Mouse (Mus musculus) thymus, adult 2 months (tissue): Measurements from ENCODE around the gene Trim72.

ENCODE experiments used
- CTCF ChIP-seq: fragments of 200-500 bp; IDR thresholded peaks from 2 replicates; pipeline ENCODE4 v1.5.1; 2012; ENCODE audit warnings: mild to moderate bottlenecking, control low read depth, low read length, moderate library complexity, borderline replicate concordance; ENCODE audit not compliant: control insufficient read depth, poor library complexity, insufficient read depth; ENCODE audit errors: extremely low read depth
- POLR2A ChIP-seq: fragments of 200-500 bp; IDR thresholded peaks from 2 replicates; pipeline ENCODE4 v1.6.1; 2012; ENCODE audit warnings: mild to moderate bottlenecking, low read length, control low read depth, moderate library complexity; ENCODE audit not compliant: control insufficient read depth, poor library complexity, insufficient read depth; ENCODE audit errors: extremely low read depth

GRCm38 (mm10) chr7:127966371-127966918 is 37.3 kb upstream of the Trim72 start:
- TF ChIP-seq POLR2A, result no peak
- no peak for TF ChIP-seq CTCF
